Comparison of ENCODE assay signal across 8 mouse cellular contexts in the genomic region with DNA sequence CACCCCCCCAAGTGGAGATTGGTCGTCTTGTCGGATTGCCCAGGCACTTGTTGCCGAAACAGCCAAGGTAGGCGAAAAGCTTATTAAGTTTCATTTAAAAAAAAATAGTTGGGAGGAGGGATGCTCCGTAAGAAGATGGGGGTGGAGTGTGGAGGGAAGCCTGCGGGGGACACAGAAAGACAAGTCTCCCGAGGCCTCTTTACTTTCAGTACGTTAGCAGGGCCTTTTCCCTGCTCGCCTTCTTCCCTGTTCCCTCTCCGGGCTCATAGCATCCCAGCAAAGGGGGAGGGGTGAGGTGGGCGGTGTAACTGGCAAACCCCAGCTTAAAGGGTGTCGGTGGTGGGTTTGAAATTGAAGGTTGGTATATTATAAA.
DNase-seq lines count a peak whose midpoint lies in the region; ATAC-seq and TF ChIP-seq lines count a peak whose summit lies in the region.

No protein-coding gene starts in this region.

- H3K4me1 ChIP-seq in limb, embryonic 15.5 days = peaks cover 42% of the 10 kb centered on the region
- H3K4me1 ChIP-seq in olfactory bulb, adult 2 months (ENCODE audit: control insufficient read depth, insufficient read depth, low read length) = peaks cover 30% of the 10 kb centered on the region

- H3K36me3 ChIP-seq in limb, embryonic 15.5 days = 0 out of 2 replicates have a peak, but pooled peaks cover 4% of the 10 kb centered on the region

- H3K9ac ChIP-seq in limb, embryonic 15.5 days = peak overlapping the region; percentile 65

- TF ChIP-seq CTCF in olfactory bulb, adult 2 months (IDR thresholded peaks at IDR 0.05; ENCODE audit: insufficient read depth, low read depth, low read length) = no peak

- DNase-seq in adrenal gland, postnatal 10 days = peak; percentile 60
- no peak for DNase-seq in adrenal gland, postnatal 25 days
- DNase-seq in urinary bladder, adult 2 months (ENCODE audit: low spot score) = peak; percentile 27
- no peak for DNase-seq in urinary bladder, postnatal 10 days (ENCODE audit: low spot score)
- peak; percentile 45 for DNase-seq in heart, postnatal 4 days
- DNase-seq in c-Kit-positive CD71-positive TER-119-positive erythroid progenitor cells, embryonic 14.5 days (ENCODE audit: low spot score) = no peak

- no peaks in the 10 kb centered on the region for H3K27me3 ChIP-seq in limb, embryonic 15.5 days

- peak overlapping the region; percentile 57 for H3K4me3 ChIP-seq in limb, embryonic 15.5 days
- H3K4me3 ChIP-seq in olfactory bulb, adult 2 months (ENCODE audit: insufficient read depth, low read depth, low read length) = peak overlapping the region; percentile 60

- no peaks in the 10 kb centered on the region for H3K9me3 ChIP-seq in limb, embryonic 15.5 days

- 0% methylated on average over 12 of the region's 12 CpGs for WGBS in limb, embryonic 15.5 days
- under 1% methylated on average over 12 of the region's 12 CpGs for WGBS in olfactory bulb, adult 2 months

- TF ChIP-seq POLR2A in olfactory bulb, adult 2 months (IDR thresholded peaks at IDR 0.05; ENCODE audit: insufficient read depth, low read depth, low read length) = no peak

- peak overlapping the region; percentile 79 for H3K4me2 ChIP-seq in limb, embryonic 15.5 days

- no peak for ATAC-seq in limb, embryonic 15.5 days (ENCODE audit: insufficient number of reproducible peaks, low FRiP score, low TSS enrichment, low read depth)

- peak overlapping the region; percentile 98 for H3K27ac ChIP-seq in limb, embryonic 15.5 days
- peak overlapping the region; percentile 32; the same call in 1 of the 2 replicates for H3K27ac ChIP-seq in olfactory bulb, adult 2 months (ENCODE audit: insufficient read depth, low read depth, low read length)

Comparison
In these comparisons a context has a peak if more than half of its experiments do, and no peak if none do; other contexts are left out.
1. DNase-seq: peak in adrenal gland, postnatal 10 days (single experiment), urinary bladder, adult 2 months (single experiment) and heart, postnatal 4 days (single experiment); none in adrenal gland, postnatal 25 days (single experiment), urinary bladder, postnatal 10 days (single experiment) and c-Kit-positive CD71-positive TER-119-positive erythroid progenitor cells, embryonic 14.5 days (single experiment).